ENCODE assay signal across 15 mouse cellular contexts in genomic region chr19:37078571-37078970, GRCm38 (mm10).
DNase-seq lines count a peak whose midpoint lies in the region; ATAC-seq and TF ChIP-seq lines count a peak whose summit lies in the region.
"Had no signal": no experiment of that assay in that cellular context is flagged by ENCODE, and none has a peak within 500 bp of the region (broad histone marks: within the 10 kb centered on the region; RNA-seq: fewer than 3 reads in every experiment).

No protein-coding gene starts in this region.

- ATAC-seq in hindbrain, postnatal 0 days = no peak
- ATAC-seq in hindbrain, embryonic 13.5 days (ENCODE audit: low FRiP score) = no peak
- ATAC-seq in kidney, embryonic 16.5 days (ENCODE audit: low FRiP score, low TSS enrichment) = no peak
- ATAC-seq: activated CD4-positive, CD25-positive, alpha-beta regulatory T cell, adult 4 months; forebrain, postnatal 0 days; intestine, postnatal 0 days had no signal

- 89% methylated on average over 1 of the region's 1 CpGs for WGBS in hindbrain, postnatal 0 days
- 90% methylated on average over 1 of the region's 1 CpGs for WGBS in hindbrain, embryonic 13.5 days
- 88% methylated on average over 1 of the region's 1 CpGs for WGBS in kidney, embryonic 16.5 days

- no peak overlapping the region for H3K9ac ChIP-seq in hindbrain, postnatal 0 days (replicated peaks; ENCODE audit: low read length)
- H3K9ac ChIP-seq in hindbrain, embryonic 13.5 days = no peak overlapping the region
- no peak overlapping the region for H3K9ac ChIP-seq in kidney, embryonic 16.5 days (replicated peaks; ENCODE audit: low read length)
- H3K9ac ChIP-seq: forebrain, postnatal 0 days; lung, embryonic 14.5 days had no signal

- no peak for TF ChIP-seq POLR2A in bone marrow macrophage, adult 2 months (IDR thresholded peaks at IDR 0.05; ENCODE audit: borderline replicate concordance, low read depth, low read length)

- DNase-seq in cerebellum, adult 9-11 months = peak; percentile 41
- no peak for DNase-seq in cerebellum, adult 11 months
- no peak for DNase-seq in hindbrain, postnatal 0 days (ENCODE audit: low spot score)
- peak; percentile 26 for DNase-seq in 3T3-L1 (ENCODE audit: low read depth, low spot score)
- DNase-seq in right cerebral cortex, postnatal 14 days = no peak
- DNase-seq: forebrain, postnatal 0 days; lung, embryonic 14.5 days; right cerebral cortex, postnatal 4 days had no signal

- H3K27me3 ChIP-seq in hindbrain, postnatal 0 days (ENCODE audit: insufficient read depth, low read length) = no peaks in the 10 kb centered on the region
- no peaks in the 10 kb centered on the region for H3K27me3 ChIP-seq in hindbrain, embryonic 13.5 days
- no peaks in the 10 kb centered on the region for H3K27me3 ChIP-seq in kidney, embryonic 16.5 days (ENCODE audit: insufficient read depth, low read length)

- no peak overlapping the region for H3K4me2 ChIP-seq in hindbrain, postnatal 0 days (ENCODE audit: low read depth, low read length)
- H3K4me2 ChIP-seq in hindbrain, embryonic 13.5 days = no peak overlapping the region
- H3K4me2 ChIP-seq in kidney, embryonic 16.5 days (replicated peaks; ENCODE audit: low read depth, low read length) = no peak overlapping the region
- H3K4me2 ChIP-seq: lung, embryonic 14.5 days had no signal

- no peaks in the 10 kb centered on the region; the same call in 1 of the 2 replicates for H3K36me3 ChIP-seq in hindbrain, postnatal 0 days (ENCODE audit: insufficient read depth, low read length)
- H3K36me3 ChIP-seq in hindbrain, embryonic 13.5 days = peaks cover 2% of the 10 kb centered on the region; the same call in 1 of the 2 replicates
- no peaks in the 10 kb centered on the region for H3K36me3 ChIP-seq in kidney, embryonic 16.5 days (ENCODE audit: insufficient read depth, low read length)
- H3K36me3 ChIP-seq: hindbrain, embryonic 10.5 days had no signal

- TF ChIP-seq CTCF in hindbrain, postnatal 0 days (IDR thresholded peaks at IDR 0.05; ENCODE audit: low read depth) = no peak
- no peak for TF ChIP-seq CTCF in bone marrow macrophage, adult 2 months (IDR thresholded peaks at IDR 0.05; ENCODE audit: low read depth, low read length)

- no peaks in the 10 kb centered on the region for H3K9me3 ChIP-seq in hindbrain, postnatal 0 days (ENCODE audit: low read length)
- no peaks in the 10 kb centered on the region for H3K9me3 ChIP-seq in hindbrain, embryonic 13.5 days
- H3K9me3 ChIP-seq in kidney, embryonic 16.5 days (ENCODE audit: low read length) = no peaks in the 10 kb centered on the region
- H3K9me3 ChIP-seq: hindbrain, embryonic 10.5 days had no signal

- no peaks in the 10 kb centered on the region for H3K4me1 ChIP-seq in hindbrain, postnatal 0 days (ENCODE audit: insufficient read depth, low read length)
- 0 out of 2 replicates have a peak, but pooled peaks cover 2% of the 10 kb centered on the region for H3K4me1 ChIP-seq in hindbrain, embryonic 13.5 days (replicated peaks)
- H3K4me1 ChIP-seq in bone marrow macrophage, adult 2 months (ENCODE audit: control insufficient read depth, insufficient read depth, low read length) = peaks cover 33% of the 10 kb centered on the region
- H3K4me1 ChIP-seq in kidney, embryonic 16.5 days (ENCODE audit: insufficient read depth, low read length) = no peaks in the 10 kb centered on the region

- H3K4me3 ChIP-seq in hindbrain, postnatal 0 days (ENCODE audit: low read length) = no peak overlapping the region
- H3K4me3 ChIP-seq in hindbrain, embryonic 13.5 days = no peak overlapping the region
- no peak overlapping the region for H3K4me3 ChIP-seq in bone marrow macrophage, adult 2 months (ENCODE audit: insufficient read depth, low read length)
- no peak overlapping the region for H3K4me3 ChIP-seq in kidney, embryonic 16.5 days (ENCODE audit: low read length)
- H3K4me3 ChIP-seq: hindbrain, embryonic 10.5 days had no signal

- 0 out of 2 replicates have a peak overlapping the region, but pooled peaks have one; percentile 26 for H3K27ac ChIP-seq in hindbrain, postnatal 0 days
- no peak overlapping the region for H3K27ac ChIP-seq in hindbrain, embryonic 13.5 days
- peak overlapping the region; percentile 71 for H3K27ac ChIP-seq in bone marrow macrophage, adult 2 months (ENCODE audit: insufficient read depth, low read depth, low read length)
- H3K27ac ChIP-seq in kidney, embryonic 16.5 days (ENCODE audit: low read length) = no peak overlapping the region
- H3K27ac ChIP-seq: hindbrain, embryonic 10.5 days; stomach, postnatal 0 days had no signal

Comparison
In these comparisons a context has a peak if more than half of its experiments do, and no peak if none do; other contexts are left out.
1. DNase-seq: peak in cerebellum, adult 9-11 months (single experiment) and 3T3-L1 (single experiment); none in cerebellum, adult 11 months (single experiment), hindbrain, postnatal 0 days (single experiment) and right cerebral cortex, postnatal 14 days (single experiment).
2. H3K27ac ChIP-seq: peak in hindbrain, postnatal 0 days (single experiment) and bone marrow macrophage, adult 2 months (single experiment); none in hindbrain, embryonic 13.5 days (single experiment) and kidney, embryonic 16.5 days (single experiment).